Mouse (Mus musculus) myocyte (in vitro differentiated cells): Measurements from ENCODE around the gene Krt8. TPM values are rescaled to one million over a fixed set of nuclear protein-coding genes. Genes with fewer than 3 reads are reported as not detected.

Experiments used
- H3K27me3 ChIP-seq: one replicate; pipeline ENCODE4 v1.6.1; 2011; ENCODE audit not compliant: control insufficient read depth, insufficient read depth, insufficient read length
- H3K36me3 ChIP-seq: one replicate; pipeline ENCODE4 v1.6.1; 2011; ENCODE audit not compliant: control insufficient read depth, insufficient read depth
- H3K4me2 ChIP-seq: one replicate; pipeline ENCODE4 v1.6.1; 2011; ENCODE audit warnings: low read depth, control low read depth
- H3K4me3 ChIP-seq: one replicate; pipeline ENCODE4 v1.5.1; 2011; ENCODE audit warnings: mild to moderate bottlenecking, control low read depth, moderate library complexity
- H3K79me2 ChIP-seq: one replicate; pipeline ENCODE4 v1.6.1; 2011; ENCODE audit not compliant: control insufficient read depth, insufficient read depth
- H3ac ChIP-seq: one replicate; pipeline ENCODE4 v1.6.1; 2011; ENCODE audit not compliant: control insufficient read depth, insufficient read length
- CEBPB ChIP-seq: IDR thresholded peaks from 2 replicates; pipeline ENCODE4 v1.6.1; 2011; ENCODE audit warnings: mild to moderate bottlenecking, moderate library complexity; ENCODE audit not compliant: poor library complexity, insufficient read depth, severe bottlenecking
- E2F4 ChIP-seq: IDR thresholded peaks from one replicate; pipeline ENCODE4 v1.6.1; 2011; ENCODE audit warnings: mild to moderate bottlenecking, control low read depth, moderate library complexity; ENCODE audit not compliant: insufficient read depth
- MAX ChIP-seq: IDR thresholded peaks from one replicate; pipeline ENCODE4 v1.6.1; 2011; ENCODE audit warnings: low read depth, mild to moderate bottlenecking, control low read depth
- MYOD1 ChIP-seq, 3 experiments: IDR thresholded peaks; one replicate each; pipeline ENCODE4 v1.6.1; 2011; ENCODE audit warnings: control low read depth in 2 of 3, low read depth in 2 of 3, mild to moderate bottlenecking in 2 of 3, moderate library complexity in 1 of 3; ENCODE audit not compliant: insufficient read length in 2 of 3, control insufficient read depth in 1 of 3
- MYOG ChIP-seq, 3 experiments: IDR thresholded peaks; one replicate each; pipeline ENCODE4 v1.6.1; 2011; ENCODE audit warnings: control low read depth in 2 of 3, low read depth in 2 of 3, mild to moderate bottlenecking in 2 of 3; ENCODE audit not compliant: insufficient read length in 2 of 3, control insufficient read depth in 1 of 3, insufficient read depth in 1 of 3
- POLR2A ChIP-seq: IDR thresholded peaks from one replicate; pipeline ENCODE4 v1.6.1; 2011; ENCODE audit warnings: low read depth, mild to moderate bottlenecking, control low read depth, moderate library complexity; ENCODE audit not compliant: insufficient read length
- POLR2AphosphoS2 ChIP-seq: IDR thresholded peaks from one replicate; pipeline ENCODE4 v1.6.1; 2011; ENCODE audit warnings: low read depth, control low read depth; ENCODE audit not compliant: insufficient read length
- REST ChIP-seq: IDR thresholded peaks from one replicate; pipeline ENCODE4 v1.6.1; 2011; ENCODE audit warnings: mild to moderate bottlenecking, control low read depth, moderate library complexity; ENCODE audit not compliant: insufficient read depth, insufficient read length
- SRF ChIP-seq: IDR thresholded peaks from one replicate; pipeline ENCODE4 v1.6.1; 2011; ENCODE audit warnings: low read depth; ENCODE audit not compliant: control insufficient read depth, insufficient read length
- TCF12 ChIP-seq: IDR thresholded peaks from one replicate; pipeline ENCODE4 v1.6.1; 2011; ENCODE audit warnings: mild to moderate bottlenecking, control low read depth; ENCODE audit not compliant: poor library complexity, insufficient read depth, severe bottlenecking
- TCF3 ChIP-seq: IDR thresholded peaks from one replicate; pipeline ENCODE4 v1.6.1; 2011; ENCODE audit warnings: low read depth, control low read depth; ENCODE audit not compliant: insufficient read length
- USF1 ChIP-seq: IDR thresholded peaks from one replicate; pipeline ENCODE4 v1.6.1; 2011; ENCODE audit warnings: low read depth, mild to moderate bottlenecking, control low read depth, moderate library complexity
- polyA plus RNA-seq: library from polyadenylated mRNA; unstranded; fragments of >200 nt; fragmentation: generic; extraction: Trizol; gene quantifications from one replicate; pipeline ENCODE4 v1.2.1, GENCODE M21; 2012; ENCODE audit warnings: missing spikeins

Krt8 gene
- polyA plus RNA-seq, 1 experiment = 0.16 TPM

DNA sequence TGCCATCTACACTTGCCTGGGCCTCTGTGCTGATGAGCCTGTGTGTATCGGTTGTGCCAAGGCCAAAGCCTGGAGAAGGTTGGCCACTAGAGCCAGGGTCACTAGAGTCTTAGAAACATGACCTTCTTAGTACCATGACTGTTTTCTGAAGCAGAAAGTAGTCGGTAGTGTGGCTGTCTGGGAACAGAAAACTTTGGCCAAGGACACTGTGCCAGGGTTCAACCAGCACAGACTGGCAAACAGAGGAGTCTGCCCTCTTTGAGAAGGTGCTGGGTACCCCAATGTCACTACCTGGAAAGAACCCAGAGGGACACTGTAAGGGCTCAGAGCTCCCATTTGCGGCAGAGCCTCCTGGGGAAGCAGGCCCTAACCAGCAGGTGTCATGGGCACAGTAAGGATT is 27.6 kb downstream of the Krt8 start:
- Histone ChIP-seq H3ac (no peak overlapping the region), H3K36me3 (no peaks in the 10 kb centered on the region), H3K27me3 (no peaks in the 10 kb centered on the region), H3K79me2 (no peaks in the 10 kb centered on the region), H3K4me2 (peak overlapping the region; percentile 97), H3K4me3 (peak overlapping the region; percentile 11)
- TF ChIP-seq SRF (no peak), POLR2A (no peak), MYOG (IDR thresholded peaks at IDR 0.05; ENCODE audit: control insufficient read depth in 1 of 3, insufficient read depth in 1 of 3, insufficient read length in 2 of 3, low read depth in 2 of 3) (no peak)

DNA sequence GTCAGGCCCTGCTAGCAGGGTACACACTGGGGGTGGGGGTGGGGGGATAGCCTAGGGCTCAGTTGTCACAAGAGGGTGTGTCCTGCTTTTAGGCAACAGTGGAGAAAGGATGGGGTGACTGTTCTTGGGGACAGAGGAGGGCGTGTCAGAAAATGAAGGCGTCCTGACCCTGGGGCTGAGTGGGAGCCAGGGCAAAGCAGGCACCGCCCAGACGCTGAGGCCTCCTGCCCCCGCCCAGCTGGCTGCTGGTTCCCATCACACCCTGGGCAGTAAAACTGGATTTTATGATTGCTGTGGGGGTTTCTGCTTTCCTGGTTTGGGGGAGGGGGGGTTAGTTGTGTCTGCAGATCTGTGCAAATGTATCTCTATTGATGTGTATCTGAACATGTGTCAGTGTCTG is 28.3 kb downstream of the Krt8 start:
- Histone ChIP-seq H3K27me3 (peaks cover 3% of the 10 kb centered on the region), H3K4me3 (no peak overlapping the region), H3K79me2 (no peaks in the 10 kb centered on the region), H3ac (no peak overlapping the region), H3K36me3 (no peaks in the 10 kb centered on the region), H3K4me2 (peak overlapping the region; percentile 97)
- TF ChIP-seq REST (no peak), CEBPB (no peak), E2F4 (no peak), MYOG (IDR thresholded peaks at IDR 0.05; ENCODE audit: control insufficient read depth in 1 of 3, insufficient read depth in 1 of 3, insufficient read length in 2 of 3, low read depth in 2 of 3) (peak in 2 of 3 experiments; percentile 15 to 65), MYOD1 (IDR thresholded peaks at IDR 0.05; ENCODE audit: control insufficient read depth in 1 of 3, insufficient read length in 2 of 3, low read depth in 2 of 3) (peak in 1 of 3 experiments; percentile 77), MAX (no peak), POLR2A (peak; percentile 38), TCF12 (no peak), USF1 (no peak), TCF3 (no peak), SRF (no peak), POLR2AphosphoS2 (peak; percentile 25)

DNA sequence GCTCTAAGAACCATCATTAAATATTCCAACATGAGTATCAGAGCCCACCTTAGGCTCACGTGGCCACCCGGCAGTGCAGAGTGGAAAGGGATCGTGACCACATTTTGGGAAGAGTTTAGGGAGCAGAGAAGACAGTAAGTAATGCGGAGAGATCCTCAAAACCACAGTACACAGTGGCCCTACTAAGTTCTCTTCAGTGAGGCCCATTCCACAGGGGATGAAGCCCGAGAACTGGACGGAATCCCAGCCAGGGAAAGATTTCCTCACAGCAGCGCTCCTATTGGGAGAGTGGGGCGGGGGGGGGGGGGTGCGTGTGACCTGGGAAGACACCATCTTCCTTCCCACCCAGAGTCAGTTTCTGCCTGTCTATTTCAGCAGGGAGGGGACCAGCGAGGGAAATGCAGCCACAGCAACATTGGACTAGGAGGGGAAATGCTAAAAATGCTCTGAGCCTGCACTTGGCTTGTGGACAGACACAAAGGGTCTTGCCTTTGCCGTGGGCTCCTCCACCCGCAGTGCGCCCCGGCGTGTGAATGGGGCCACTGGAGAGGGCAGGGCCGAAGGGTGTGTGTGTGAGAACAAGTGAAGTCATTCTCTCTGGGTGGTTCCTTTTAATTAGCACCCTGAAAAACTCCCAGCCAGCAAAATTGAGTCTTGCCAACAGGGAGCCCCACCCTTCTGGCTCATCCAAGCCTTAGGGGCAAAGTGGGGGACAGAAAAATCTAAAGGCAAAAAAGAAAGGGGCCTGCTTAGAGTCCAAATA is 30.0 kb downstream of the Krt8 start:
- H3K36me3 ChIP-seq = no peaks in the 10 kb centered on the region
- peaks cover 5% of the 10 kb centered on the region for H3K27me3 ChIP-seq
- no peaks in the 10 kb centered on the region for H3K79me2 ChIP-seq
- no peak overlapping the region for H3K4me3 ChIP-seq
- H3K4me2 ChIP-seq = no peak overlapping the region
- no peak overlapping the region for H3ac ChIP-seq
- TF ChIP-seq MYOG (IDR thresholded peaks at IDR 0.05; ENCODE audit: control insufficient read depth in 1 of 3, insufficient read depth in 1 of 3, insufficient read length in 2 of 3, low read depth in 2 of 3) (no peak), MYOD1 (IDR thresholded peaks at IDR 0.05; ENCODE audit: control insufficient read depth in 1 of 3, insufficient read length in 2 of 3, low read depth in 2 of 3) (no peak), CEBPB (no peak), MAX (no peak), TCF3 (no peak), POLR2AphosphoS2 (no peak), USF1 (no peak)

DNA sequence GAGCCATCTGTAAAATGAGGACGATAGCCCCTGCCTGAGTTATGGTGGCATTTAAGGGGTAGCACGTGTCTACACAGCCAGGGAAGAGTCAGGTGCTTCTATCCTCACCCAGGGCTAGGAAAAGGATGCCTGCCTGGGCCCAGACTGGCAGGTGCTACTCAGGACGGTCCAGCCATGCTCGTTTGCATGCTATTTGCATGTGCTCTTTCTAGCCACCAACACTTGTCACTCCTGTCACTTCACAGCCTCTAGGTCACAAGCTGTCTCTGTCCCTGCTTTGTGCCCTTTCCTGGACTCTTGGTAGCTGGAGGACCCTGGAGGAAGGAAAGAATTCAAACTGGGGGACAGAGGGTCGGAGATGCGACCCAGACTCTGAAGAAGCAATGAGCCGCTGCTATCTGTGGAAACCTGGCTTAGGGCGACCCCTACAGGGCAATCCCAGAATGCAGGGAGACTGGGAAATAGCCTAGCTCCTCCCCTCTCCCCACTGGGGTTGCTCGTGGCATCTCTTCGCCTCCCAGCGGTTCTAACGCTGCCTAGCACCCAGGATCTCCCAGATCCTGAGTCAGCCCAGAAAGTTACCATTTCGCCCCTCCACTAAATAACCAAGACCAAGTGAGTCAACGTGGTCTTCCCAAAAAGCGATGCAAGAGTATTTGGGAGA is 30.7 kb downstream of the Krt8 start:
- Histone ChIP-seq H3K4me3 (no peak overlapping the region), H3K27me3 (peaks cover 12% of the 10 kb centered on the region), H3K36me3 (no peaks in the 10 kb centered on the region), H3ac (no peak overlapping the region), H3K4me2 (no peak overlapping the region), H3K79me2 (no peaks in the 10 kb centered on the region)
- no peak for TF ChIP-seq SRF
- TF ChIP-seq MAX = no peak

DNA sequence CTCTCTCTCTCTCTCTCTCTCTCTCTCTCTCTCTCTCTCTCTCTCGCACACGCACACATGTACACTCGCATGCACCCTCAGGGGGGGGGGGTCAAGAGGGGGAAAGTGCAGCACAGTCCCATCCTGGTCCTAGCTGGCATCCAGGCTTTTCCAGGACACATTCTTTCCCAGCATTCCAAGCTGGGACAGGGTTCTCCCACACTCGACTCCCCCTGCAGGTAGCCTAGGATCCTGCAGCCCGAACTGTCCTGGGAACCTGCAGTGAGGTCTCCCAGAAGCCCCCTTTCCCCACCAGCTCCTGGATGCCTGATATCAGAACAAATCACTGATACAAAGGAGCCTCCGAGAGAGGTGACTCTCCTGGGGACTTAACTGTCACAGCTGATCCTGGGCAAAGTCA is 33.7 kb downstream of the Krt8 start:
- TF ChIP-seq MYOG (IDR thresholded peaks at IDR 0.05; ENCODE audit: control insufficient read depth in 1 of 3, insufficient read depth in 1 of 3, insufficient read length in 2 of 3, low read depth in 2 of 3) (no peak), TCF3 (no peak), SRF (no peak), POLR2AphosphoS2 (no peak), MYOD1 (IDR thresholded peaks at IDR 0.05; ENCODE audit: control insufficient read depth in 1 of 3, insufficient read length in 2 of 3, low read depth in 2 of 3) (no peak), TCF12 (no peak), USF1 (no peak), CEBPB (no peak), REST (no peak), MAX (no peak), POLR2A (no peak), E2F4 (no peak)
- no peaks in the 10 kb centered on the region for H3K79me2 ChIP-seq
- no peaks in the 10 kb centered on the region for H3K36me3 ChIP-seq
- no peak overlapping the region for H3ac ChIP-seq
- H3K4me3 ChIP-seq = no peak overlapping the region
- no peak overlapping the region for H3K4me2 ChIP-seq
- H3K27me3 ChIP-seq = peaks cover 39% of the 10 kb centered on the region
